Mouse (Mus musculus) myocyte (in vitro differentiated cells): ENCODE results near the gene Gm13304. TPM values are rescaled to one million over a fixed set of nuclear protein-coding genes. Genes with fewer than 3 reads are reported as not detected.
"Not testable (repeated sequence)": the region's sequence is repeated elsewhere in the genome, so short reads cannot be mapped to it uniquely, and the experiment has no call there.

Experiments used
- H3K27me3 ChIP-seq: one replicate; pipeline ENCODE4 v1.6.1; 2011; ENCODE audit not compliant: control insufficient read depth, insufficient read depth, insufficient read length
- H3K36me3 ChIP-seq: one replicate; pipeline ENCODE4 v1.6.1; 2011; ENCODE audit not compliant: control insufficient read depth, insufficient read depth
- H3K4me2 ChIP-seq: one replicate; pipeline ENCODE4 v1.6.1; 2011; ENCODE audit warnings: low read depth, control low read depth
- H3K4me3 ChIP-seq: one replicate; pipeline ENCODE4 v1.5.1; 2011; ENCODE audit warnings: mild to moderate bottlenecking, control low read depth, moderate library complexity
- H3K79me2 ChIP-seq: one replicate; pipeline ENCODE4 v1.6.1; 2011; ENCODE audit not compliant: control insufficient read depth, insufficient read depth
- H3ac ChIP-seq: one replicate; pipeline ENCODE4 v1.6.1; 2011; ENCODE audit not compliant: control insufficient read depth, insufficient read length
- polyA plus RNA-seq: library from polyadenylated mRNA; unstranded; fragments of >200 nt; fragmentation: generic; extraction: Trizol; gene quantifications from one replicate; pipeline ENCODE4 v1.2.1, GENCODE M21; 2012; ENCODE audit warnings: missing spikeins

The Gm13304 gene
- not detected for polyA plus RNA-seq

DNA sequence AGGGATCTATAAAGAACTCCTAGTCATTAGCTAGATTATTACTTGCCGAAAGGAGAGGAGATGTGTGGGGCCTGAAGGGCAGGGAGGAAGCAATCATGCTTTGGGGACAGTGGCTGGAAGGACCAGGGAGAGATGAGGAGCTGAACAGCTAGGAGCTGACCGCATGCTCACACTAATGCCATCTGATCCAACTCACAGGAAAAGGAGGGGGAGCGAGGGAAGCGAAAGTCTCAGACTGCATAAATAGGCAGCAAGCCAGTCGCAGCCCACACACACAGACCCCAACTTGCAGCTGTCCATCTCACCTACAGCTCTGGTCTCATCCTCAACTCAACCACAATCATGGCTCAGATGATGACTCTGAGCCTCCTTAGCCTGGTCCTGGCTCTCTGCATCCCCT, at the start of gene Gm13304:
TSS of gene Gm13304 (plus strand) at position 301 of the 400 bp plus-strand sequence.
- not testable (repeated sequence) for H3K4me3 ChIP-seq, H3K36me3 ChIP-seq, H3K79me2 ChIP-seq, H3K27me3 ChIP-seq, H3ac ChIP-seq, H3K4me2 ChIP-seq

DNA sequence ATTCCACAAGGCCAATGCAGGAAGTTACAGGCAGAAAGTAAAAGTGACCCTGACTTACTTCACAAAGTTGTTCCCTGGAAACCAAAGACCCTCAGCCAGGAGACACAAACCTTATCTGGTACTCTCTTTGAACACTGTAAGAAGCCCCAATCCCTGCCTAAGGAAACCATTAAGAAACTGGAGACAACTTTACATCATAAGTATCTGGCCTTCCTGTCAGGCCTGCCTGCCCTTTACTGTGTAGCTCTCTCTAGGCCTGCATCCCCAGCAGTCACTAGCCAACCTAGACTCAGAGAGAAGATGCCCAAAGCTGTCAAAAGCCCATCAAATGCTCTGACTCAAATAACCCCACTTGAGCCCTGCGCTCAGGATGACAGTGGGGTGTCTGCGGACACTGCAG, 23.7 kb upstream of the Gm13304 start, which contains the start of gene Gm3893:
TSS of gene Gm3893 (plus strand) at position 301 of the 400 bp plus-strand sequence.
- H3K79me2 ChIP-seq: not testable (repeated sequence)

DNA sequence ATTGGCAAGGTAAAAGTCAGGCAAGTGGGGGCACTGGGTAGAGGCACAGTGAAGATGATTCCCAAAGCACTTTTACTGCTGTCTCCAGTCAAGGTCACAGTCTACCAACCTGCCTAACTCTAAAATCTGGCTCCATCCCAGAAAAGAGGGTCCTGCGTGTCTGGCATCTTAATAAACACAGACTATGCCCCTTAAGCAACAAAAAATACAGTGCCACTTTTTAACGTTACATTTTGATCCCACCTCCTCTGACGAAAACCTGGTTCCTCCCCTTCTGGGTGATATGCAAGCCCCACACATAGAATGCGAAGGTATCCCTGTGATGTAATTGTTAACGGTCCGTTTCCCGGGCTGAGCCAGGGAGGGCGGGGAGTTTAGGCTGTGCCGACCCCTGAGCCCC, 38.5 kb downstream of the Gm13304 start, which contains the start of gene Gm13306:
TSS of gene Gm13306 (plus strand) at position 301 of the 400 bp plus-strand sequence.
- not testable (repeated sequence) for H3K36me3 ChIP-seq, H3K27me3 ChIP-seq, H3K4me2 ChIP-seq, H3K4me3 ChIP-seq, H3K79me2 ChIP-seq, H3ac ChIP-seq

More for the DNA sequence above, 23.7 kb upstream of the Gm13304 start, which contains the start of gene Gm3893:
- not testable (repeated sequence) for H3ac ChIP-seq, H3K4me2 ChIP-seq, H3K27me3 ChIP-seq, H3K36me3 ChIP-seq, H3K4me3 ChIP-seq

Other genes starting within 250 kb of the Gm13304 start
- gene Gm21541, start 211.2 kb upstream of the Gm13304 start, polyA plus RNA-seq: not detected
- not detected for gene Gm20878, start 173.2 kb upstream of the Gm13304 start, polyA plus RNA-seq
- gene Fam205a4, start 148.8 kb upstream of the Gm13304 start, polyA plus RNA-seq: not detected
- not detected for gene Gm21093, start 80.1 kb upstream of the Gm13304 start, polyA plus RNA-seq
- not detected for gene Gm3893, start 23.6 kb upstream of the Gm13304 start, polyA plus RNA-seq
- not detected for gene Gm13306, start 38.6 kb downstream of the Gm13304 start, polyA plus RNA-seq
- not detected for gene Gm13305, start 53.8 kb downstream of the Gm13304 start, polyA plus RNA-seq
- not detected for gene Gm10600, start 125.8 kb downstream of the Gm13304 start, polyA plus RNA-seq
- gene Ccl21b, start 140.9 kb downstream of the Gm13304 start, polyA plus RNA-seq: not detected
- gene Gm21953, start 179.4 kb downstream of the Gm13304 start, polyA plus RNA-seq: not detected
- gene Fam205a3, start 203.5 kb downstream of the Gm13304 start, polyA plus RNA-seq: not detected